Mouse (Mus musculus) erythroblast, embryonic 14.5 days (primary cell): ENCODE results near the gene Dgat2.

Experiments
- GATA1 ChIP-seq: IDR thresholded peaks from 2 replicates; pipeline ENCODE4 v1.6.1; 2012; ENCODE audit warnings: low read length, inconsistent platforms, mixed read lengths
- TAL1 ChIP-seq: IDR thresholded peaks from 3 replicates; pipeline ENCODE4 v1.6.1; 2012; ENCODE audit warnings: low read length, inconsistent platforms, mixed read lengths

DNA sequence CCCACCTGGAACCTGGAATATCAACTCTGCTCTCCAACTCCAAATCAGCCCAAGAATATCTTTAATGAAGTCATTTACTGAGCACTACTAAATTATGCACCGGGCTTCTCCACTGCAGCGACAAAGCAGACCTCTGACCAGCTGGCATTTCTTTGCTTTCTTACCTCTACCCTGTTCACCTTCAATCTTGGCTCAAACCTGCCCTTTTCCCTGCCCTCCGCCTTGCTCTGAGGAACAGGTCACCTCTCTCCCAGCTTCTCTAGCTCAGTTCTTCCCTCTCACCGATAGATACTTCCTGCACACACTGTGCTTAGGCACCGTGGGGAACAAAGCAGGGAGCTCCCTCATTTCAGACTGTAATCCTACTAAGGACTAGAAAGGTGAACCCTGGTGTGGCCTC, 59.9 kb downstream of the Dgat2 start:
- TF ChIP-seq GATA1 (no peak), TAL1 (no peak)
